Mouse (Mus musculus) liver, embryonic 13.5 days (tissue): ENCODE data around the gene Pth. TPM values are rescaled to one million over a fixed set of nuclear protein-coding genes. Genes with fewer than 3 reads are reported as not detected.

Experiments
- ATAC-seq: fragments of 200-750 bp; cut with Nextera tagmentation; 2 replicates; pipeline ENCODE4 v1.8.0; 2017; ENCODE audit warnings: low read depth, mild to moderate bottlenecking, moderate number of reproducible peaks, moderate library complexity
- DNase-seq: peaks from one replicate; pipeline ENCODE4 v3.0.0; 2022
- H3K27ac ChIP-seq: fragments of 300-500 bp; sonication (generic); 2 replicates; pipeline ENCODE4 v1.5.1; 2015; ENCODE audit warnings: moderate library complexity, mild to moderate bottlenecking, inconsistent platforms
- H3K27me3 ChIP-seq: fragments of 300-500 bp; sonication (generic); 2 replicates; pipeline ENCODE4 v1.6.1; 2015; ENCODE audit warnings: mild to moderate bottlenecking, inconsistent platforms
- H3K36me3 ChIP-seq: fragments of 300-500 bp; sonication (generic); 2 replicates; pipeline ENCODE4 v1.6.1; 2015; ENCODE audit warnings: mild to moderate bottlenecking, inconsistent platforms
- H3K4me1 ChIP-seq: fragments of 300-500 bp; sonication (generic); replicated peaks from 2 replicates; pipeline ENCODE4 v1.6.1; 2015; ENCODE audit warnings: inconsistent platforms
- H3K4me2 ChIP-seq: fragments of 300-500 bp; sonication (generic); 2 replicates; pipeline ENCODE4 v1.6.1; 2015; ENCODE audit warnings: inconsistent platforms, mild to moderate bottlenecking, moderate library complexity
- H3K4me3 ChIP-seq: fragments of 300-500 bp; sonication (generic); replicated peaks from 2 replicates; pipeline ENCODE4 v1.5.1; 2015; ENCODE audit warnings: mild to moderate bottlenecking, inconsistent platforms
- H3K9ac ChIP-seq: fragments of 300-500 bp; sonication (generic); 2 replicates; pipeline ENCODE4 v1.6.1; 2015; ENCODE audit warnings: mild to moderate bottlenecking, inconsistent platforms
- H3K9me3 ChIP-seq: fragments of 300-500 bp; sonication (generic); replicated peaks from 2 replicates; pipeline ENCODE4 v1.6.1; 2016; ENCODE audit warnings: inconsistent platforms
- WGBS: fragments of 180-500 bp; shearing (Covaris S2); methylation state at CpG from one replicate; pipeline ENCODE4 v1.1.7; 2015; ENCODE audit not compliant: insufficient replicate concordance; 5-methylcytosine and 5-hydroxymethylcytosine counted together
- polyA plus RNA-seq: library from polyadenylated mRNA; unstranded; fragments of >200 nt; fragmentation: Nextera tagmentation; extraction: Ambion mirVana; gene quantifications from 2 replicates; pipeline ENCODE4 v1.2.1, GENCODE M21; 2015

Gene Pth
- polyA plus RNA-seq, 1 experiment from 2014 or later, result not detected

GRCm38 (mm10) chr7:113391619-113392018, 3.2 kb upstream of the Pth start:
- Histone ChIP-seq H3K9ac (no peak overlapping the region), H3K27me3 (no peaks in the 10 kb centered on the region), H3K36me3 (no peaks in the 10 kb centered on the region), H3K9me3 (no peaks in the 10 kb centered on the region), H3K4me3 (no peak overlapping the region), H3K27ac (no peak overlapping the region), H3K4me1 (peaks cover 3% of the 10 kb centered on the region; the same call in 1 of the 2 replicates), H3K4me2 (no peak overlapping the region)
- WGBS, result 51% methylated on average over 2 of the region's 2 CpGs
- peak; percentile 59; the same call in 1 of the 2 replicates for ATAC-seq
- no peak for DNase-seq

GRCm38 (mm10) chr7:113377875-113378658, 10.3 kb downstream of the Pth start:
- no peaks in the 10 kb centered on the region for H3K27me3 ChIP-seq
- no peak overlapping the region for H3K9ac ChIP-seq
- no peaks in the 10 kb centered on the region for H3K9me3 ChIP-seq
- WGBS, result 18% methylated on average over 7 of the region's 7 CpGs
- H3K27ac ChIP-seq, result no peak overlapping the region
- ATAC-seq (peak; percentile 97), DNase-seq (peak; percentile 60)
- H3K4me1 ChIP-seq, result peaks cover 8% of the 10 kb centered on the region
- H3K4me3 ChIP-seq, result no peak overlapping the region
- no peak overlapping the region for H3K4me2 ChIP-seq
- no peaks in the 10 kb centered on the region for H3K36me3 ChIP-seq

GRCm38 (mm10) chr7:113372682-113373081, 15.7 kb downstream of the Pth start:
- H3K4me2 ChIP-seq, result no peak overlapping the region
- H3K27me3 ChIP-seq, result no peaks in the 10 kb centered on the region
- peaks cover 23% of the 10 kb centered on the region for H3K4me1 ChIP-seq
- no peak overlapping the region for H3K4me3 ChIP-seq
- no peak for ATAC-seq
- WGBS, result 61% methylated on average over 1 of the region's 1 CpGs
- no peak overlapping the region for H3K27ac ChIP-seq
- no peak for DNase-seq
- no peak overlapping the region for H3K9ac ChIP-seq
- no peaks in the 10 kb centered on the region for H3K9me3 ChIP-seq
- H3K36me3 ChIP-seq, result no peaks in the 10 kb centered on the region

- peak overlapping the region; percentile 90 for H3K4me3 ChIP-seq
- no peaks in the 10 kb centered on the region for H3K27me3 ChIP-seq
- H3K4me2 ChIP-seq, result peak overlapping the region; percentile 84
- peak overlapping the region; percentile 82 for H3K27ac ChIP-seq
- H3K36me3 ChIP-seq, result no peaks in the 10 kb centered on the region
- WGBS, result under 1% methylated on average over 44 of the region's 44 CpGs
- ATAC-seq (peak; percentile 75), DNase-seq (peak; percentile 76)
- peak overlapping the region; percentile 90 for H3K9ac ChIP-seq
- H3K4me1 ChIP-seq, result peaks cover 24% of the 10 kb centered on the region
- no peaks in the 10 kb centered on the region for H3K9me3 ChIP-seq
Observed at GRCm38 (mm10) chr7:113369620-113370340, 18.6 kb downstream of the Pth start.

- peak within 1 kb of the TSS; percentile 90 for H3K4me3 ChIP-seq
- peak within 1 kb of the TSS; percentile 84 for H3K4me2 ChIP-seq
- ATAC-seq (peak; percentile 97), DNase-seq (peak; percentile 97)
- H3K27me3 ChIP-seq, result no peaks in the 10 kb centered on the region
- H3K9ac ChIP-seq, result peak within 1 kb of the TSS; percentile 90
- H3K36me3 ChIP-seq, result no peaks in the 10 kb centered on the region
- H3K9me3 ChIP-seq, result no peaks in the 10 kb centered on the region
- peak within 1 kb of the TSS; percentile 82 for H3K27ac ChIP-seq
- H3K4me1 ChIP-seq, result peaks cover 24% of the 10 kb centered on the region
- under 1% methylated on average over 64 of the region's 64 CpGs for WGBS
Observed at GRCm38 (mm10) chr7:113368746-113369619, 19.4 kb downstream of the Pth start, which contains the start of gene Btbd10. Gene Btbd10 (minus strand): TSS chr7:113369392.

- WGBS, result 24% methylated on average over 4 of the region's 4 CpGs
- peak; percentile 24; the same call in 1 of the 2 replicates for ATAC-seq
- DNase-seq, result no peak
- H3K27me3 ChIP-seq, result no peaks in the 10 kb centered on the region
- peaks cover 24% of the 10 kb centered on the region for H3K4me1 ChIP-seq
- peak overlapping the region; percentile 84 for H3K4me2 ChIP-seq
- H3K4me3 ChIP-seq, result no peak overlapping the region
- H3K36me3 ChIP-seq, result no peaks in the 10 kb centered on the region
- peak overlapping the region; percentile 1; the same call in 1 of the 2 replicates for H3K9ac ChIP-seq
- H3K27ac ChIP-seq, result no peak overlapping the region
- H3K9me3 ChIP-seq, result no peaks in the 10 kb centered on the region
Observed at GRCm38 (mm10) chr7:113367440-113367839, 20.9 kb downstream of the Pth start.

- no peak overlapping the region for H3K27ac ChIP-seq
- DNase-seq, result no peak
- no peak overlapping the region for H3K4me3 ChIP-seq
- no peak overlapping the region for H3K4me2 ChIP-seq
- WGBS, result 15% methylated on average over 1 of the region's 1 CpGs
- H3K9me3 ChIP-seq, result no peaks in the 10 kb centered on the region
- H3K4me1 ChIP-seq, result peaks cover 12% of the 10 kb centered on the region
- peak; percentile 85 for ATAC-seq
- H3K36me3 ChIP-seq, result no peaks in the 10 kb centered on the region
- no peak overlapping the region for H3K9ac ChIP-seq
- no peaks in the 10 kb centered on the region for H3K27me3 ChIP-seq
Observed at GRCm38 (mm10) chr7:113349089-113349488, 39.3 kb downstream of the Pth start.

- peaks cover 12% of the 10 kb centered on the region for H3K4me1 ChIP-seq
- H3K9ac ChIP-seq, result no peak overlapping the region
- H3K4me2 ChIP-seq, result no peak overlapping the region
- no peaks in the 10 kb centered on the region for H3K9me3 ChIP-seq
- WGBS, result 84% methylated on average over 2 of the region's 2 CpGs
- H3K36me3 ChIP-seq, result no peaks in the 10 kb centered on the region
- no peak overlapping the region for H3K4me3 ChIP-seq
- DNase-seq (no peak), ATAC-seq (no peak)
- no peaks in the 10 kb centered on the region for H3K27me3 ChIP-seq
- no peak overlapping the region for H3K27ac ChIP-seq
Observed at GRCm38 (mm10) chr7:113347694-113348093, 40.7 kb downstream of the Pth start.

- DNase-seq (no peak), ATAC-seq (no peak)
- H3K27me3 ChIP-seq, result no peaks in the 10 kb centered on the region
- no peak overlapping the region for H3K27ac ChIP-seq
- WGBS, result 52% methylated on average over 4 of the region's 4 CpGs
- no peaks in the 10 kb centered on the region for H3K36me3 ChIP-seq
- H3K4me1 ChIP-seq, result peaks cover 12% of the 10 kb centered on the region
- H3K4me2 ChIP-seq, result no peak overlapping the region
- H3K9me3 ChIP-seq, result no peaks in the 10 kb centered on the region
- H3K4me3 ChIP-seq, result no peak overlapping the region
- H3K9ac ChIP-seq, result no peak overlapping the region
Observed at GRCm38 (mm10) chr7:113347271-113347670, 41.1 kb downstream of the Pth start.
